Comparison of ENCODE assay signal across 9 mouse cellular contexts in genomic region chr1:80033121-80033520, GRCm38 (mm10).
DNase-seq lines count a peak whose midpoint lies in the region; ATAC-seq lines count a peak whose summit lies in the region.
"Had no signal": no experiment of that assay in that cellular context is flagged by ENCODE, and none has a peak within 500 bp of the region (broad histone marks: within the 10 kb centered on the region; RNA-seq: fewer than 3 reads in every experiment).

No protein-coding gene starts in this region.

- H3K9me3 ChIP-seq in embryonic facial prominence, embryonic 13.5 days: no peaks in the 10 kb centered on the region
- no peaks in the 10 kb centered on the region for H3K9me3 ChIP-seq in embryonic facial prominence, embryonic 10.5 days
- no peaks in the 10 kb centered on the region for H3K9me3 ChIP-seq in lung, embryonic 15.5 days
- H3K9me3 ChIP-seq in hindbrain, embryonic 12.5 days (replicated peaks): no peaks in the 10 kb centered on the region
- no peaks in the 10 kb centered on the region for H3K9me3 ChIP-seq in midbrain, embryonic 15.5 days

- no peaks in the 10 kb centered on the region for H3K27me3 ChIP-seq in embryonic facial prominence, embryonic 13.5 days
- H3K27me3 ChIP-seq in embryonic facial prominence, embryonic 10.5 days (replicated peaks; ENCODE audit: low read depth, poor library complexity, severe bottlenecking): no peaks in the 10 kb centered on the region
- H3K27me3 ChIP-seq in lung, embryonic 15.5 days: no peaks in the 10 kb centered on the region
- no peaks in the 10 kb centered on the region for H3K27me3 ChIP-seq in hindbrain, embryonic 12.5 days
- no peaks in the 10 kb centered on the region for H3K27me3 ChIP-seq in midbrain, embryonic 15.5 days (replicated peaks)

- H3K9ac ChIP-seq in embryonic facial prominence, embryonic 13.5 days: no peak overlapping the region
- no peak overlapping the region for H3K9ac ChIP-seq in lung, embryonic 15.5 days
- no peak overlapping the region for H3K9ac ChIP-seq in hindbrain, embryonic 12.5 days
- no peak overlapping the region for H3K9ac ChIP-seq in midbrain, embryonic 15.5 days

- H3K4me1 ChIP-seq in embryonic facial prominence, embryonic 13.5 days: peaks cover 18% of the 10 kb centered on the region
- H3K4me1 ChIP-seq in embryonic facial prominence, embryonic 10.5 days: peaks cover 18% of the 10 kb centered on the region
- peaks cover 25% of the 10 kb centered on the region for H3K4me1 ChIP-seq in lung, embryonic 15.5 days
- H3K4me1 ChIP-seq in hindbrain, embryonic 12.5 days: peaks cover 19% of the 10 kb centered on the region
- H3K4me1 ChIP-seq in midbrain, embryonic 15.5 days: peaks cover 16% of the 10 kb centered on the region

- H3K4me2 ChIP-seq in embryonic facial prominence, embryonic 13.5 days: peak overlapping the region; percentile 5; the same call in 1 of the 2 replicates
- 0 out of 2 replicates have a peak overlapping the region, but pooled peaks have one; percentile 0 for H3K4me2 ChIP-seq in lung, embryonic 15.5 days
- no peak overlapping the region for H3K4me2 ChIP-seq in hindbrain, embryonic 12.5 days (replicated peaks)
- no peak overlapping the region for H3K4me2 ChIP-seq in midbrain, embryonic 15.5 days

- no peaks in the 10 kb centered on the region for H3K36me3 ChIP-seq in embryonic facial prominence, embryonic 13.5 days
- no peaks in the 10 kb centered on the region for H3K36me3 ChIP-seq in embryonic facial prominence, embryonic 10.5 days (replicated peaks)
- H3K36me3 ChIP-seq in lung, embryonic 15.5 days: no peaks in the 10 kb centered on the region
- H3K36me3 ChIP-seq in hindbrain, embryonic 12.5 days: no peaks in the 10 kb centered on the region
- H3K36me3 ChIP-seq in midbrain, embryonic 15.5 days (replicated peaks): no peaks in the 10 kb centered on the region

- no peak for DNase-seq in embryonic facial prominence, embryonic 10.5 days (ENCODE audit: low spot score)
- no peak for DNase-seq in lung, postnatal 14 days
- no peak for DNase-seq in layer of hippocampus, adult 9-10 months (ENCODE audit: low spot score)
- DNase-seq in embryo, embryonic 11 days: no peak
- DNase-seq: adrenal gland, adult 8-10 months had no signal

- ATAC-seq in embryonic facial prominence, embryonic 13.5 days (ENCODE audit: insufficient number of reproducible peaks, insufficient read depth, low FRiP score, low TSS enrichment, low read depth): no peak
- ATAC-seq in lung, embryonic 15.5 days (ENCODE audit: borderline replicate concordance, extremely low read depth, low FRiP score, low TSS enrichment): no peak
- ATAC-seq in hindbrain, embryonic 12.5 days (ENCODE audit: low FRiP score): peak; percentile 34; the same call in 1 of the 2 replicates
- 0 out of 2 replicates have a peak, but pooled peaks have one; percentile 11 for ATAC-seq in midbrain, embryonic 15.5 days (replicated peaks)

- no peak overlapping the region for H3K4me3 ChIP-seq in embryonic facial prominence, embryonic 13.5 days
- no peak overlapping the region for H3K4me3 ChIP-seq in embryonic facial prominence, embryonic 10.5 days
- no peak overlapping the region for H3K4me3 ChIP-seq in lung, embryonic 15.5 days
- no peak overlapping the region for H3K4me3 ChIP-seq in hindbrain, embryonic 12.5 days
- H3K4me3 ChIP-seq in midbrain, embryonic 15.5 days: no peak overlapping the region

- H3K27ac ChIP-seq in embryonic facial prominence, embryonic 13.5 days: peak overlapping the region; percentile 28
- H3K27ac ChIP-seq in embryonic facial prominence, embryonic 10.5 days (replicated peaks): no peak overlapping the region; the same call in 1 of the 2 replicates
- H3K27ac ChIP-seq in lung, embryonic 15.5 days: peak overlapping the region; percentile 71
- 0 out of 2 replicates have a peak overlapping the region, but pooled peaks have one; percentile 12 for H3K27ac ChIP-seq in hindbrain, embryonic 12.5 days
- H3K27ac ChIP-seq in midbrain, embryonic 15.5 days: no peak overlapping the region

- 11% methylated on average over 2 of the region's 2 CpGs for WGBS in embryonic facial prominence, embryonic 13.5 days
- WGBS in embryonic facial prominence, embryonic 10.5 days: 36% methylated on average over 2 of the region's 2 CpGs
- 36% methylated on average over 2 of the region's 2 CpGs for WGBS in lung, embryonic 15.5 days
- 20% methylated on average over 2 of the region's 2 CpGs for WGBS in hindbrain, embryonic 12.5 days
- 14% methylated on average over 2 of the region's 2 CpGs for WGBS in midbrain, embryonic 15.5 days

Comparison
In these comparisons a context has a peak if more than half of its experiments do, and no peak if none do; other contexts are left out.
1. H3K27ac ChIP-seq: peak in embryonic facial prominence, embryonic 13.5 days (single experiment), lung, embryonic 15.5 days (single experiment) and hindbrain, embryonic 12.5 days (single experiment); none in embryonic facial prominence, embryonic 10.5 days (single experiment) and midbrain, embryonic 15.5 days (single experiment).
2. ATAC-seq: peak in hindbrain, embryonic 12.5 days (single experiment) and midbrain, embryonic 15.5 days (single experiment); none in embryonic facial prominence, embryonic 13.5 days (single experiment) and lung, embryonic 15.5 days (single experiment).
3. H3K4me2 ChIP-seq: peak in embryonic facial prominence, embryonic 13.5 days (single experiment) and lung, embryonic 15.5 days (single experiment); none in hindbrain, embryonic 12.5 days (single experiment) and midbrain, embryonic 15.5 days (single experiment).